Mouse (Mus musculus) mesoderm, embryonic 11.5 days (tissue): ENCODE measurements at regions not wholly inside any gene's neighbourhood (a gene's known extent, or its start where the extent isn't known, plus 50 kb on each side); places are given as distances from the start of the nearest gene placed in this dataset.

Experiments used
- DNase-seq: peaks from one replicate; pipeline ENCODE4 v3.0.0-alpha.2; 2012; ENCODE audit warnings: low read depth, low spot score

DNA sequence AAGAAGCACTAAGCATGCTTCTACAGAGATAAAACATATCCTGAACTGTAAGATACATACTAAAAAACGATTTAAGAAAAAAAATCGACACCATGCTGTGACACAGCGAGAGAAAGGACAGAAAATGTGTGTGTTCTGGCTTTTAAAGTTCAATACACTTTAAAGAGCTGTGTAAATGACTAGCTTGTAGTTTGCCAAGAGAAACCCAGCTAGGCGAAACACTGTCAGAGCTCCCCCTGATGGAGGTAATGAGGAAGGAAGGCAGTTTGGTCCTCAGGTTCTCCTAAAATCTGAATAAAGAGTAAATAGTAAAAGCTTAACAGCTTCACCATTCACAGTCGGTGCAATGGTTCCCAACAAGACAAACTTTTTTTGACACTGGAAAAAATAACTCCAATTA is 67.1 kb upstream of the Gabrg2 start:
- DNase-seq: peak; percentile 42

GRCm38 (mm10) chr11:42051567-42051966 is 50.9 kb upstream of the Gabrg2 start:
- no peak for DNase-seq
